Mouse (Mus musculus) cerebellum, adult (tissue): ENCODE results near the gene Ppp3ca.

Source experiments
- ATAC-seq: cut with Nextera tagmentation; 2 replicates; pipeline ENCODE4 v1.9.2; 2017; ENCODE audit warnings: mild to moderate bottlenecking, moderate library complexity, mixed read lengths; ENCODE audit not compliant: insufficient number of reproducible peaks, low FRiP score, low TSS enrichment

Gene Ppp3ca

GRCm38 (mm10) chr3:136874566-136874965 lies 204.6 kb downstream of the Ppp3ca start:
- no peak for ATAC-seq

GRCm38 (mm10) chr3:136887741-136888140 lies 217.8 kb downstream of the Ppp3ca start:
- ATAC-seq: no peak

GRCm38 (mm10) chr3:136892140-136892539 lies 222.2 kb downstream of the Ppp3ca start:
- peak; percentile 41; the same call in 1 of the 2 replicates for ATAC-seq

DNA sequence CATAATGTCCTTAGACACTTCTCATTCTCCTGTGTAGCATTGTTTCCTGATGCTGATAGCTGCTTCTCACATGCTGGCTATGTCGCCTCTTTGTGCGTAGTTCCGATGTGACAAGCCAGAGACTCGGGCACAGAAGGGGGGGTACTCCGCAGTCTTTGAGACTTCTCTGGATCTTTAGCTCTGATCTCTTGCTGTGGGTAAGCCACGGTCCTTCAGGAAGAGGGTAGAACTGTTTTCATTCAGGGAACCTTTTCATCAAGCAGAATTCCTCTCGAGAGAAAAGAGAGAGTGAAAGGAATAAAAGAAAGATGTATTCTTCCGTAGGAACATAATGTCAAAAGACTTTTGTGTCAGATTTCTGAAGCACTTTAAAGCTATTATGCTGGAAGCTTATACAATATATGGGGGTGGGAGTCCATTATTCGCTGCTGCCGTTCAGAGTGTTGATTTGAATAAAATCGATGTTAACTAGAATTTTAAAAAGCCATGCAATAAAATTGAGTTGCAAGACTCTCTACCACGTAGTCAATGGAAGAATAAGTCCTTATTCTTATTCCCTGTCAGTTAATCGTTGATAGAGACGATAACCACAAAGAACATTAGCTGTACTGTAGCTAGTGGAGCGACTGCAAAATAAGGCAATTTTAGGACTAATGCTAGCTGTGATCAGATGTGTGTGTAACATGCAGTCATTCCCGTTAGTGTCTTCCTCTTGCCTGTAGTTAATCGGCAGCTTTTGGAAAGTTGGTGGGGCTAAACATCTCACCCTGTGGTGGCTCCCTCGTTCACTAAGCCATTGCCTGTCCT lies 223.9 kb downstream of the Ppp3ca start:
- no peak for ATAC-seq

GRCm38 (mm10) chr3:136895498-136895897 lies 225.6 kb downstream of the Ppp3ca start:
- no peak for ATAC-seq

DNA sequence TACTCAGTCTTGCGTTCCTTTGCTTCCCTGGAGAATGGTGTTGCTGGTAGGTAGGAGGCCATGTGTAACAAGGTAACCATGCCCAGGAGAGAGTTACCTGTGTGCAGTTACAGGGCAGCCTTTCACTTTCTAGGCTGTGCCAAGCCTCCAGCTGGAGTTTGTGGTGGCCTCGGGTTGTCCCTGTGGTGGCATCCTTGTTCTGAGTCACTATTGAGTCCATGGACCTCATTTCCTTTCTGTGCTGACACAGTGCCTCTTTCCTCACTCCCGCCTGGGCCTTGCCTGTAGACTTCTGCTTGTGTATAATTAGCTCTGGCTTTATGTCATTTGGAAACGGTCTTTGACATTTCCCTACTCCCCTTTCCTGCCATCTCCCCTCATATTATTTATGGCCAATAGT lies 226.4 kb downstream of the Ppp3ca start:
- ATAC-seq: peak; percentile 19; the same call in 1 of the 2 replicates

DNA sequence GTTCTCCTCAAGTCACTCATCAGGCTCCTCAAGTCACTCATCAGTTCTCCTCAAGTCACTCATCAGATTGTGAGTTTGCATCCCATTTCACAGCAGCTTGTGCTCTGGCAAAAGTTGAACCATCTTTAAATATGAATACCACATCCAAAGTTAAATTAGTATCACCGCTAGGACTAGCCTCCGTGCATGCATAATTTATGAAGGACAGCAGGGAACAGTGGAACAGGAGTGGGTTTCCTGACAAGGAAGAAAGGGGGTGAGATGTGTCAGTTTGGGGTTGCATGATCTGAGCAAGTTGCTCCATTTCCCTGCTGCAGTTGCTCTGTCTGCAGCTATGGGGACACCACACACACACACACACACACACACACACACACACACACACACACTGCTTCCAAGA lies 229.8 kb downstream of the Ppp3ca start:
- no peak for ATAC-seq

DNA sequence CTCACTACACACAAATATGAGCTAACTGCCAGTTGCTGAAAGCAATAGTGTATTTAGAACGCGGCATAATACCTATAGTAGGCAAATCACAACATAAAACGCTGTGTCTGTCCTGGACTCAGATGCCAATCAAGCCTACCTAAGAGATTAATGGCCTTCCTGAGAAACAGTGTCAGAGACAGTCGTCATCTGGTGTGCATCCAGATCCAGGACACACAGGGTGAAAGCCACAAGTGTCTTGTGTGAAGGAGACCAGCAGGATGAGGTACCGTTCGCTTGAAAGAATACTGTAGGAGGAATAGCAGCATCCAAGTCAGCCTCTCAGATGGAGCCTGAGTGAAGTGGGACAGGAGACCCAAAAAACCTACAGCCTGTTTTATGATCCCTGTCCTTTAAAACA lies 231.1 kb downstream of the Ppp3ca start:
- ATAC-seq: peak; percentile 43; the same call in 1 of the 2 replicates

DNA sequence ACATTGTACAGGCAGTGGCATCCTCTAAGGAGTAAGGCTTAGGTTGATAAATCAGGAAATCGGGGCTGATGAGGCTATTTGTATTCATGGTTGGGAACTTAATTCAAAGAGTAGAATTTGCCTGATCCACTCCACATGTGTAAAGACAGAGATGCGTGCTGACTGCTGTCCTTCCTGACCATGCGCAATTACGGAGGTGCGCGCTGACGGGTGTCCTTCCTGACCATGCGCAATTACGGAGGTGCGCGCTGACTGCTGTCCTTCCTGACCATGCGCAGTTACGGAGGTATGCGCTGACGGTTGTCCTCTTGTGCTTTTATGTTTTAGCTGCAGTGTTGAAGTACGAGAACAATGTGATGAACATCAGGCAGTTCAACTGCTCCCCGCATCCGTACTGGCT lies 232.9 kb downstream of the Ppp3ca start:
- no peak for ATAC-seq

- ATAC-seq: no peak
Observed at GRCm38 (mm10) chr3:136905577-136905976, 235.7 kb downstream of the Ppp3ca start.

GRCm38 (mm10) chr3:136909534-136909933 lies 239.6 kb downstream of the Ppp3ca start:
- no peak for ATAC-seq

GRCm38 (mm10) chr3:136911276-136911675 lies 241.4 kb downstream of the Ppp3ca start:
- no peak for ATAC-seq

DNA sequence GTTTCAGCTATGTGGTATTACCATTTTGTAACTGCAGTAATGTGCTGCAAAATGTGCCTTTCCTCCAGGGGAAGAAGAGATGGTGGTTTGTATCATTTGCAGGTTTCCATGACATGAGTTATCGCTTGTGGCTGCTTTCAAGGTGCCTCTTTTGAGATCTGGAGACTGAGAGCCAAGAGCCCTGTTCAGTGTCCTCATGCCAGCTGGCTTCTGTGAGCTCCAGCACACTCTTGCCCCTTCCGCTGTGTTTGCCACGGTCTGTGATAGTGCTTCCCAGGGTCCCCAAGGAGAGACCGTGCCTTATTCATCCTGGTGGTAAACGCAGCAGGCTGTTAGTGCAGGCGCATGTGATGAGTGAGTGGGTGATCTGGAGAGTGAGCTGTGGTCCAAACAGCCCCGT lies 247.2 kb downstream of the Ppp3ca start:
- ATAC-seq: peak; percentile 68

GRCm38 (mm10) chr3:136933071-136933470 lies 263.1 kb downstream of the Ppp3ca start:
- ATAC-seq: peak; percentile 75

GRCm38 (mm10) chr3:136940733-136941601 lies 271.0 kb downstream of the Ppp3ca start:
- no peak for ATAC-seq

DNA sequence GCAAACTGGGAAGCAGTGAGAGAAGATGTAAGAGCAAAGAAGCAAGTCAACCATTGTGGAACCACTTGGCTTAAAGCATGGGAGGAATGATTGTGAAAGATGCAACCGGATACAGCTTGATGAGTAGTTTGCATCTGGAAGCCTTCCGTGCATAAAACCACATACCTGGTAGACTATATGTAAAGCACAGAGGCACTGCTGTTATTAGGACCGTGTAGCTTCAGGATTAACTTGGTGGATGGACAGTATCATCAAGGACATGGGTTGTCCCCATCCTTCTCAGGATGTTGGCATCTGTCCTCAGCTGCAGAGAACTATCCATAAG lies 271.6 kb downstream of the Ppp3ca start:
- no peak for ATAC-seq

DNA sequence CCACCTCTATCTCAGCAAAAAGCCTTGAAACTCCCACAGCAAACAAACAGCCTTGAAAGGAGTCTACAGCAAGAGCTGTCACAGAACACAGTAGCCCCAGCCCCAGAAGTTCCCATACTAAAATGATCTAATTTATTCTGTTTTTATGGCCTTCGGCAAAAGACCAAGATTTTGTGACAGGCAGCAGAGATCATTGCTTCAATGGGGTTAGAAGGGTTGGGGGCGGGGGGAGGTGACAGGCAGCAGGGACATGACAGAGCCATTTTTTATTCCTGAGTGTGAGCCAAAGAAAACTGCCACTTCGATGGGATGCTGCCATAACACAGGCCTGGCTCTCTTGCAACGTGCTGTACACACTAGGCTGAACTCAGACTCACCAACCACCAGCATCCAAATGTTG lies 275.6 kb downstream of the Ppp3ca start:
- ATAC-seq: no peak; the same call in 1 of the 2 replicates

DNA sequence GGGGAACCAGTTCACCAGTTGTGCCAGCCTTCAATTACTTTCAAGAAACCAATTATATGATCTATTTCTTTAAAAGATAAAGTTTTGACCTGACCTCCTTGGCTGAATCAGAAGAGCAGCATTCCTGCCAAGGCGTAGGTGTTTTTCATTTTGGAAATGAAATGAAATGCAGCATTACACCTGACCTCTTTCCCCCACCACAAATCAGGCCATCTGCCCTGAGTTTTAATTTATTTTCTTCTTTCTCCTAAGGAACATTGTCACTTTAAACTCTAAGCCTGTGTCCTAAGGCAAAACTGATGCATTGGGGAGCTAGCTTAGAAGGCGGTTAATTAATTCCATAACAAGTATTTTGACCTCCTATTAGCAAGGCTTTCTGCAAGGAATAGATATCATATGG lies 276.7 kb downstream of the Ppp3ca start:
- ATAC-seq: peak; percentile 45; the same call in 1 of the 2 replicates

- no peak for ATAC-seq
Observed at GRCm38 (mm10) chr3:136948142-136948541, 278.2 kb downstream of the Ppp3ca start.

- ATAC-seq: no peak
Observed at GRCm38 (mm10) chr3:136951792-136952191, 281.9 kb downstream of the Ppp3ca start.

- no peak for ATAC-seq
Observed at GRCm38 (mm10) chr3:136952822-136953221, 282.9 kb downstream of the Ppp3ca start.
